Mouse (Mus musculus) spleen, adult 18-20 months (tissue): ENCODE data around the gene Fbxl16.
A peak's percentile ranks its signal among the peaks of the same experiment; 100 is the strongest.

Experiments
- DNase-seq, 2 experiments: peaks; one replicate each; pipeline ENCODE4 v3.0.0; 2022; ENCODE audit warnings: mixed read lengths in 2 of 2

The Fbxl16 gene

GRCm38 (mm10) chr17:25829558-25830017 lies 20.7 kb downstream of the Fbxl16 start:
- no peak for DNase-seq

GRCm38 (mm10) chr17:25830200-25830753 lies 21.4 kb downstream of the Fbxl16 start:
- no peak for DNase-seq

- DNase-seq, result no peak
Measured at GRCm38 (mm10) chr17:25830806-25831431, 22.0 kb downstream of the Fbxl16 start.

- no peak for DNase-seq
Measured at GRCm38 (mm10) chr17:25831451-25832281, 22.8 kb downstream of the Fbxl16 start.

- peak; percentile 98 to 99 for DNase-seq
Measured at GRCm38 (mm10) chr17:25832436-25833290, 23.8 kb downstream of the Fbxl16 start.

- peak; percentile 64 to 71 for DNase-seq
Measured at GRCm38 (mm10) chr17:25833291-25833663, 24.4 kb downstream of the Fbxl16 start, which contains the start of gene Stub1. Gene Stub1, minus strand, starts transcription at chr17:25833404.

- no peak for DNase-seq
Measured at GRCm38 (mm10) chr17:25833961-25834594, 25.2 kb downstream of the Fbxl16 start.

GRCm38 (mm10) chr17:25834595-25835222 lies 25.8 kb downstream of the Fbxl16 start:
- no peak for DNase-seq

GRCm38 (mm10) chr17:25835301-25835700 lies 26.4 kb downstream of the Fbxl16 start:
- DNase-seq, result no peak

- no peak for DNase-seq
Measured at GRCm38 (mm10) chr17:25835816-25836215, 26.9 kb downstream of the Fbxl16 start.

GRCm38 (mm10) chr17:25836397-25837075 lies 27.7 kb downstream of the Fbxl16 start:
- no peak for DNase-seq

- peak in 1 of 2 experiments; percentile 34 for DNase-seq
Measured at GRCm38 (mm10) chr17:25837076-25837410, 28.2 kb downstream of the Fbxl16 start, which contains the start of gene Rhbdl1. Gene Rhbdl1, minus strand, starts transcription at chr17:25837295.

- DNase-seq, result no peak
Measured at GRCm38 (mm10) chr17:25837533-25837932, 28.6 kb downstream of the Fbxl16 start.

GRCm38 (mm10) chr17:25838904-25839303 lies 30.0 kb downstream of the Fbxl16 start:
- DNase-seq, result no peak

GRCm38 (mm10) chr17:25839455-25840235 lies 30.8 kb downstream of the Fbxl16 start:
- no peak for DNase-seq

- DNase-seq, result no peak
Measured at GRCm38 (mm10) chr17:25840519-25840918, 31.6 kb downstream of the Fbxl16 start.

- no peak for DNase-seq
Measured at GRCm38 (mm10) chr17:25841117-25841880, 32.4 kb downstream of the Fbxl16 start, which contains the start of gene Gm20683. Gene Gm20683, minus strand, starts transcription at chr17:25841763.

GRCm38 (mm10) chr17:25842509-25842908 lies 33.6 kb downstream of the Fbxl16 start:
- DNase-seq, result no peak

GRCm38 (mm10) chr17:25843122-25843521 lies 34.2 kb downstream of the Fbxl16 start:
- no peak for DNase-seq
